Mouse (Mus musculus) urinary bladder, postnatal 25 days (tissue): ENCODE results near the gene Pola2.

Source experiments
- DNase-seq: peaks from one replicate; pipeline ENCODE4 v3.0.0; 2022; ENCODE audit warnings: low spot score

The Pola2 gene

DNA sequence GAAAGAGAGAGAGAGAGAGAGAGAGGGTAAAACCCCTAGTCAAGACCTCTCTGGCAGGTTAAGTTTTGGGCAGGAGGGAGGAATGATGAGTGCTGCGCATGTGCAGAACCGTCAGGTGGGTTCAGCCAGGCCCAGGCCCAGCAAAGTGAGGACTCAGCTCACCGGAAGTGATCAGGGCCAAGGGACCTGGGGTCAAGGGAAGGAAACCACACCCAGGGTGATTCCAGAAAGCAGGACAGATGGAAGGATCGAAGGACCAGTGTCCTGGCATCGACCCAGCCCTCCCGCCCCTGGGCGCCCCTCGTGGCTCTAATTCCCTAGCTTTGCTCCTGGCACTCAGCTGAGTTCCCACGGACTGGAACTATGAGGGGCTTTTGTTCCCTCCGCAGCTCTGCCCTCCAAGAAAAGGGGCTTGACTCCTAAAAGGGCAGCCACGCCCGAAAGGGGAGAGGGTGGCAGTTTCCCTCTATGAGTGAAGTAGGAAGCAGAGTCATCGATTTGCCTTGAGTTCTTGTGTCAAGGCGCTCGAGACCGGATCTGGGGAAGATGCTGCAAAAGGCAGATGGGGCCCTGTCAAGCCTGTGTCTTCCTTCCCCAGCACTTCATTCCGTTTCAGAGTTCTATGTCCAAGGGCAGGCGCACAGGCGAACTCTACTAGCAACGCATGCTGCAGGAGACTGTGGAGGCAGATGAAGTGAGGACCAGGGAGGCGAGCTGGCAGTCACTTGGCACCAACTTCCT lies 26.7 kb downstream of the Pola2 start:
- no peak for DNase-seq

DNA sequence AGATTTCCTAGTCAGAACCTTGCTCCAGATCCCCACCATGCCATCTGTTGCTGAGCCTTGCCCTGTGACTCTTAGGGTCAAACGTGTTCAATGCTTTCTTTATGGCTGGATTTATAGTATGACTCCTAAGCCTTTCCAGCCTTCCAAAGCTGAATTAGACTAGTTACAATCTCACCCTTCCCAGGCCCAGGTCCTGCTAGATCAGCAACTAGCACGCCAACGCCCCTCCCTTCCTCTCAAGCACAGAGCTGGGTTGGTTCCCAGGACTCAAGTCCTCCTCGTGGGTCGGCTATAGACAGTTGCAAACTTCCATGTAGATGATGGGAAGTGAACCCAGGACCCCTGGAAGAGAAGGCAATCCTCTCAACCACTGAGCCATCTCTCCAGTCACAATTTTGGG lies 28.3 kb downstream of the Pola2 start:
- no peak for DNase-seq

DNA sequence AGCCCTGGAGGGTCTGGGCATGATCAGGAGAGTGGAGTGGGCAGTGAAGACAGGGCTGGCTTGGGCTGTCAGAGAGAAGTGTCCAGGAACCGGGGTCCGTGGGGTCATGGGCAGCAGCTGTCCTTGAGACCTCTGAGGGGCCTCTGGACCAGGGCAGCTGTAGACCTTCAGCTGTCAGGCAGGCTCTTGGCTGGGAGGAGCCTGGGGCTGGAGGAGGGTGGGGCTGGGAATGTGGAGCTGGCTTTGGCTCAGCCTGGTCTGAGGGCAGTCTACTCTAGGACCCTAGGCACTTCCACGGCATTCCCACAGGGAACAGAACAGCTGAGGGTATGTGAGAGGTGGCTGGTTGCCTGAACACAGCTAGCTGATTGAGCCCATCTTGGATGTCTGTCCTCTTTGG lies 28.7 kb downstream of the Pola2 start:
- DNase-seq: peak; percentile 52

DNA sequence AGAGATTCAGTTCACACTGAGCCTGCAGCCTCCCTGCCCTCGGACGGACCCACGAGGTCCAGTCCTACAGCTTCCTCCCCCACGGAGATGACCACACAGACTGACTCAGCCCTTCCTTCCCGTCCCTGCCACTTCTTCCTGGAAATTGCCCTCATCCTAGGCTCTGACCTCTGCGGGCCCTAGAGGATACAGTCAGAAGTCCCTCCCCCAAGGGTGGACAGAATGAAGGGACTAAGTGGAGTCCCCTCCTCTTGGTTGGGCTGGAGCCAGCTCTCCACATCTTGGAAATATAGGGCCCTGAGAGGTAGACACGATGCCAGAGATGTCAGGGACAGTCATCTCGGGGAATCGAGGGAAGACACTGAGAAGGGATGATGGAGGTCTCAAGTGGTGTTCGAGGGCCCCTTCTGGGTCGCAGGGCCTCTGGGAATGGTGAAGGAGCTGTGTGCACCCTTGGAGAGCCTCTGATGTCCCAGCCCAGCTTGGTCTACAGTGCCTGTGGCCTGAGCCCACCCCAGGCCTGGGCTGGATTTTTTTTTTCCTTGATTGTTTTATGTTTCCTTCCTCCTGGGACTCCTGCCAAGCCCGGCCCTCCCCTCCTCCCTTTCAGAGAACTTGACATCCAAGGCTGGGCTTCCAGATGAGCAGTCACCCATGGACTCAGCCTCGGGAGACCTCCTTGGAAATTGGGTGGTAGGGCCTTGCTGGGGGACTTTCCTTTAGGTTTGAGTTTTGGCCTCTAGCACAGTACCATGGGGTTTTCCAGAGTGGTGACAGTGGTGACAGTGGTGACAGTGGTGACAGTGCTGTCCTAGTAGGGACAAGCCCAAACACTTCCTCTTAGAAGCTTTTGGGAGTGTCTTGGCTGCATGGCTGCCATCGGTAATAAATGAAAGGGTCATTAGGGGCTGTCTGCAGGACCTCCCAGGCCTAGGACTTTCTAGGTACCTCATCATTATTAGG lies 34.1 kb downstream of the Pola2 start:
- no peak for DNase-seq

DNA sequence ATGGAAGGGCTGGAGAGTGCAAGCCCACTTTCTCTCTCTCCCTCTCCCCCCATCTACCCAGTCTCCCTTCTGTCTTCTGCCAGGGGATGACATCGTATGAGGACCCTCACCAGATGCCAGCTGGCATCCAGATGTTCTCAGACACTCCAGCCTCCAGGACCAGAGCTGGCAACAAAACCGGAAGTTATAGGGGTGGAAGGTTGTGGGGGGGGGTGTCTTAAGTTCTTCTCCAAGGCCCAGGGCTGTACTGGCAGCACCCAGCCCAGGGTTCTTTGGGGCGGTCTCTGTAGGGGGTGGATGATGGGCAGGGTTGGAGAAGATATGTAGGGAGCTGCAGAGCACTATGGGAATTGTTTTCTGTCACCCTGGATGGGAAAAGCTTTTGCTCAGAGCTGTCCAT lies 35.5 kb downstream of the Pola2 start:
- no peak for DNase-seq

DNA sequence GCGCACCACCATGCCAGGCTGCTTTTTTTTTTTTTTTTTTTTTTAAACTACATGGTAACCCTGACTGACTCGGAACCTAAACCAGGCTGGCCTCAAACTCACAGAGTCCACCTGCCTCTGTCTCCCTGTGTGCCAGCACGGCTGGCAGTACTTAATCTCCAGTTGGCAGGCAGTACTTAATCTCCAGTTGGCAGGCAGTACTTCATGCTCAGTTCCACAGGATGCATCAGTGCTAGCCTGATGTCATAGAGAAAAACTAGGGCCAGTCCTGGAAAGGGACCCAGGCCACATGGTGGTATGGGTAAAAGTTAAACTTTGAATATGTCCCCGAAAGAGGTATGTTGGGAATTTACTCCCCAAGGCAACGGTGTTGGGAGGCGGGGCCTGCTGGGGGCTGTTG lies 35.9 kb downstream of the Pola2 start:
- DNase-seq: no peak

DNA sequence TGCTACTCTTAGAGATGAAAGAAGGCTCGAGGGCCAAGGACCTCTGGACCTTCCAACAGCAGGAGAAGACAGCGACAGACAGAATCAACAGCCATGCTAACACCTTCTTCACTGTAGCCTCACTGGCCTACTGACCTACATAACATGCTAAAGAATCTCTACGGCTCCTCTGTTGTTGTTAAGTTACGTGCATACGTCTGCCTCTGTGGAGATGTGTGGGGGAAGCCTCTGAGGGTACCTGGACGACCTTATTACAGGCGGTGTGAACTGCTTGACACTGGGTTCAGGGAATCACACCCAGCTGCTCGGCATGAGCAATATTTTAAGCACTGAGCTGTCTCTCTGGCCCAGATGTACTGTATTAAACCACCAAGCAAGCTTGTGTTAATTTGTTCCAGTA lies 36.5 kb downstream of the Pola2 start:
- DNase-seq: no peak

DNA sequence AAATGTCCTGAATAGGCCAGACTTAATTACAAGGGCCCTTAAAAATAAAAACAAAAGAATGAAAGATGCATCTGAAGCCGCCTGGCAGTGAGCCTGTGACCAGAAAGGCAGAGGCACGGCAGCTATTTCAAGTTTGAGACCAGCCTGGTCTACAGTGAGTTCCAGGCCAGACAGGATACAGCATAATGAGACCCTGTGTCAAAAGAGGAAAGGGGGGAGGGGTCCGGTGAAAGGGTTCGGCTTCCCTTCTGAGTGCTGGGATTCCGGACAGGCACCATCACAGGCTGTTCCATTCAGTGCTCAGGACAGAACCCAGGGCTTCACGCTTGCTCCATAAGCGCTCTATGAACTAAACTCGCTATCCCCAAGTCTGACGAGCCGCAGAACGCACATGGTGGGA lies 37.0 kb downstream of the Pola2 start:
- DNase-seq: no peak

DNA sequence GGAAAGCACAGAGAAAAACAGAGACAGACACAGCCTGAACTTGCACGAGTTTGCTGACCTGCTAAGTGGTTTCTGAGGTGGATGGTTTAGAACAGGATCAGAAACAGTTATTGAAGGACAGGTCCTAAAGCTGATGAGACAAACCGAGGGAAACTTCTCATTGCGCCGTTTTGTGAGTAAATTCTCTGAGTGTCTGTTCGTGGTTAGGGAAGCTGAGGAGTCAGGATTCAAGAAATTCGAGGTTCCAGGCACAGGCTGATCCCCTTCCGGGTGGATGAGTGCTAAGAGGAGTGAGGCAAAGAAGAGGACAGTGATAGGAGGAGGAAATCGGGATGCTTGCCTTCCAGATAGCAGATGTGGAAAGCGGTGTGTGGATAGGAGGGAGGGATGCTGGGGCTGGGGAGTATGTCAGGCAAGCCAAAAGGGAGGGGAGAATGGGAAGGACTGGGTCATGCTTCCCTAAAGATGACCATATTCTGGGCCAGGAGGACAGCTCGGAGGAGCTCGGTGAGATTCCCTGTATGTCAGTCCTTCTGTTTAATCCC lies 38.6 kb downstream of the Pola2 start:
- DNase-seq: no peak

DNA sequence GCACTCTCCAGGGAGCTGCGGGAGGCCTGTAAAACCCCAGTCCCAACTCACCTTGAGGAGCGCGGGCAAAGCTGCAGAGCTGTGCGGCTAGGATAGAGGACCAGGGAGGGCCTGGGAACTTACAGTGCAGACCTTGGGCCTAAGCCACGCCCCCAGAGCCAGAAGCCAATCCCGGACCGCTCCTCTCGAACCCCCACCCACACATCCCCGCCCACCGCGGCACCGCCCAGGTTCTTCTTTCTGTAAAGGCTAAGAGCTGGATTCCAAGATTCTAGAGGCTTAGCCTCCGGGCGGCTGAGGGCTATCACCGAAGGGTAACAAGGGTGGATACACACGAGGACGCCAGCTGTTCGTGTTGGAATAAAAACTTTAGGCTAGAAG lies 39.3 kb downstream of the Pola2 start, which contains the start of gene Cdc42ep2:
Cdc42ep2 (minus strand) TSS at position 104 of the 381 bp plus-strand sequence.
- peak; percentile 96 for DNase-seq

DNA sequence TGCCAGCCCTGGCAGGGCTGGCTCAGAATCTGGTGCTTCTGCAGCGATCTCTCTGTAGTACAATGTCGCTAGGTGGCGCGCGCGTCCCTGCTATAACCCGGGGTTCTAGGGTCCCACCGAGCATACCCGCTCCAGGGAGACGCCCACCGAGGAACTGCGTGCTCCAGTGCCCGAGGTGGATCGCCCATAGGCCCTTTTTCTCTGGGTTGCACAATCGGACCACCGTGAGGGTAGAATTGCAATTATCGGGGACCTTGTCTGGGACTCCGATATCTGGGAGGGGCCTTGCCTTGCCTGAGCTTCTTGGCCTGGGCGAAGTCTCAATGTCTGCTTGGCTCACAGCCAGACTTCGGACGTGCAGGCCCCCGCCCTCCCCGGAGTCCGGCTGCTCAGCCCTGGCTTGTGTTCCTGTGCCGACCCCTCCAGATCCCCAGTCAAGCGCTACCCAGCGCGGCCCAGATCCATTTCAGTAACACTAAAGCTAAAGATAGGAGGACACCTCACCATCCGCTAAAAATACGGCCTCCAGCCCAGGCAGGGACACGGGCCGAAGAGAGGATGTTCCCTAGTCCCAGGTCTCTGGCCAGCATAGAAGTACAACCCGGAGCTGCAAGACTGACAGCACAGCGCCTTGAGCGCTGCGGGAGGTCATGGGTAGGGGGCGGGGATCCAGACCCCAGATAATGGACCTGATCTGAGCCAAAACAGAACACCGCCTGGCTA lies 39.9 kb downstream of the Pola2 start:
- DNase-seq: peak; percentile 90

DNA sequence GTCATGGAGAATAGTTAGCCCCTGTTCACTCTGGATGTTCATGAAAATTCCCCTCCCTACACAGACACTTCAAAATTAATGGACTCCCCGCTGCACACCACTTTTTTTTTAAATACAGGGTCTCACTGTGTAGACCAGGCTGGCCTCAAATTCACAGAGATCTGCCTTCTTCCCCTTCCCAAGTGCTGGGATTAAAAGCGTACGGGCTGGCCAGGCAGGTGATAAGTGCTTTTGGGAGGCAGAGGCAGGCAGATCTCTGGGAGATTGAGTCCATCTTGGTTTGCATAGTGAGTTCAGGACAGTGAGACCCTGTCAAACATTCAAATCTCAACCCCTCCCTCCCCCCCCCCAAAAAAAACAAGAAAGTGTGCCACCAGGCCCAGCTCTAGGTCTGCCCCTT lies 41.0 kb downstream of the Pola2 start:
- DNase-seq: no peak

DNA sequence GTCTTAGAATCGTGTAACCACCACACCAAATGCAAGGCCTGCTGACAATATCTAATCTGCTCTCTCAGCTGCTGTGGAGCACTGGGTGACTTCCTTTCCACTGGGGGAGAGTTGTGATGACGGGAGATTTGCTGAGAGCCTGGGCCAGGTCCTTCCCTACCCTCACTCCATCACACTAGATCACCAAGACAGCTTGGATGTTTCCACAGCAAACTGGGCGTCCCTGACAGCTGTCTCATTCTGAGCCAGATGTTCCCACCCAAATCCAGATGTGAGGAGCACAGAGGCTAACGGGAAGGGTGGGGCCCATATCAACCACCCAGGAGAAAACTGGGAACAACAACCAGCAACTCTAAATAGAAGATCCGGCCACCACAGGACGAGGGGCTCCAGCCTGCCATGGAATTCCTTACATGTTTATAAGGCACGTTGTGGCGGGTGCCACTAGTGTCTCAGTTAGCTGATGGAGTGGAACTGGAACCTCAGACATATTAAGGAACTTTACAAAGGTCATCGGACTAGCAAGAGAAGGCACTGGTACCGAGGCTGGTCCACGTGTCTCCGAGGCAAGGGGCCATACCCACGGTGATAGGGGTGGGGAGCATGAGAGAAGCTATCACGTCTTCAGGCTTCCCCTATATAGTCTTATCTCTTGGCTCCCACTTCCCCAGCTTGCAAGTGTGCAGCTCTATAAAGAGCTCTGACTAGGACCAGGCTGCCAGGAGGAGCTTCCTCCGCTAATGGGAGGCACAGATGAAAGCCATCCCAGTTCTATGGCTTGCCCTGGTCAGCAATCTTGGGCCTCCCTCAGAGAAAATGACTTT lies 41.7 kb downstream of the Pola2 start:
- DNase-seq: no peak

DNA sequence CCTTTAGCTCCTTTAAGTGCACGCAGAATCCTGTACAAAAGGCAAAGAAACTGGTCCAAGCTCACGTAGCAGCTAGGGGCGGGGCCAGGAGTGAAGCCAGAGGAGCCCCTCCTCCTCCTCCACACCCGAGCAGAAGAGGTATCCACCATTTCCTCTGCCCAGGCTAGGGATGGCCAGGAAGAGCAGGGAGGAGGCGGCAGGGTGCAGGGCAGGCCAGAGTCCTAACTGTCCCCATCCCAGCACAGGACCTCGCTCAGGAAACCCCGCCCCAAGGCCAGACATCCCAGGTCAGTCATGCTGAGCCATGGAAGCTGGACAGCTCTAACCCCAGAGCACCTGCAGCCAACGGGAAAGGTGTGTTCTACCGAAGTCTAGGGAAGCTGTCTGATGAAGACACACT lies 42.3 kb downstream of the Pola2 start:
- no peak for DNase-seq

DNA sequence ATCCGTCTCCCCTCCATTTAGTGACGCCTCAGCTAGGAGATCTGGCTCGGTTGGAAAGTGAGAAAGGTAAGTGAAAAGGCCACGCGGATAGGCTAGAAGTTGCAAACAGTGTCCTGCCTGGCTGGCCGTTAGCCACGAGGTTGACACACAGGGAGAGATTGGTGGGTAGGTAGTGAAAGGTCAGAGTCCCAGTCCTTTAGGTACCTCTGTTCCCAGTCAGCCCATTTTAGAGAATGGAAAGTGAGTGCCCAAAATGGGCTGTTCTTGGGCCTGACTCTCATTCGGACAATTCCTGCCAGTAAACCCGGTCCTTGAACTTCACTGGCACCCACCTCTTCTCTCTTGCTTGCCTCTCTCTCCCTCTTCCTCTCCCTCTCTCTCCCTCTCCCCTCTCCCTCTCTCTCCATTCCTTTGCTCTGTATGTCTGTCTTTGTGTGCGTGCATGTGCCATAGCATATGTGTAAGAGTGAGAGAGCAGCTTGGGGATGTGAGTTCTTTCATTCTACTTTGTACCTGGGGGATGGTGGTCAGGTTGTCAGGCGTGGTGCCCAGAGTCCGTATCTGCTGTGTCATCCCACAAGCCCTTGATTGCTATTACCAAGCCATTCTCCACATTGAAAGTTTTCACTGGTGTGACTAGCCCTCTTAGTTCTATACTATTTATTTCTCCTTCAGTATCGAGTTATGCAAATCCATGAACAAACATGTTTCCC lies 50.8 kb downstream of the Pola2 start, which contains the start of gene Dpf2:
Dpf2 (minus strand) TSS at position 4 of the 713 bp plus-strand sequence.
- no peak for DNase-seq

DNA sequence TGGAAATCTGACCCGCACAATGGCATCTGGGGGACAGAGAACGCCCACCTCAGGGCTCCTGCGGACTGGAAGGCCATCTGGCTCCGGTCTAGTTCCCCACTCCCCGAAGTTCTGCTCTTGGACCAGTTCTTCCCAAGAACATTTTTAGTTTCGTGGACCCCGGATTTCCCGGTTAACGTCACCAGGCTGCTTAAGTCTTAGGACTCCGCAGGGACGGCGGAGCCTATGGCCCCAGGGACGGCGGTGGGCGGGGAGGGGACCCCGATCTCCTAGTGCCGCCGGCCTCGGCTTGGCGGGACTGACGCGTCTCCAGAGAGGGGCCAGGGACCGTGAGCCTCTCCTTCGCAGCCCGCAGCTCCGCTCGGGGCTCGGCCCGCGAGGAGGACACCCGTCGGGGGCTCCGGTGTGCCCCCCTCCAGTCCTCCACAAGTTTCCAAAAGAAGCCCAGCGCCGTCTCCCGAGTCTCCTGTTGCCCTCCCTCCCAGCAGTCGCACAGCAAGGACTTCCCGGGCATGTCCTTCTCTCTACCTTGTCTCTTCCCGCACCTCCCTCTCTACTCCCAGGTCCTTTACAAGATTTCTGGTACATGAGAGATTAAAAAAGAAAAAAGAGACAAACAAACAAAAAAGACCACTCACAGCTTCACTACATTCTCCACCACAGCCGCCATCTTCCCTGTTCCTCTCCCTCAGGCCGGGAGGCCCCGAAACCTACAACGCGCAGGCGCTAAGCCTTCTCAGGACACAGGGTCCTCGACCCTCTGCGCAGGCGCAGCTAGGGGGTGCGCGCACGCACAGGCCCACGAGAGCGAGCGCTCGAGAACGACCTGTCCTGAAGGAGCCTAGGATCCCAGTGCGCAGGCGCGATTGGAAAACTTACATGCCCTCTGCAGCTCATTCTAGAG lies 51.6 kb downstream of the Pola2 start:
- DNase-seq: peak; percentile 99

DNA sequence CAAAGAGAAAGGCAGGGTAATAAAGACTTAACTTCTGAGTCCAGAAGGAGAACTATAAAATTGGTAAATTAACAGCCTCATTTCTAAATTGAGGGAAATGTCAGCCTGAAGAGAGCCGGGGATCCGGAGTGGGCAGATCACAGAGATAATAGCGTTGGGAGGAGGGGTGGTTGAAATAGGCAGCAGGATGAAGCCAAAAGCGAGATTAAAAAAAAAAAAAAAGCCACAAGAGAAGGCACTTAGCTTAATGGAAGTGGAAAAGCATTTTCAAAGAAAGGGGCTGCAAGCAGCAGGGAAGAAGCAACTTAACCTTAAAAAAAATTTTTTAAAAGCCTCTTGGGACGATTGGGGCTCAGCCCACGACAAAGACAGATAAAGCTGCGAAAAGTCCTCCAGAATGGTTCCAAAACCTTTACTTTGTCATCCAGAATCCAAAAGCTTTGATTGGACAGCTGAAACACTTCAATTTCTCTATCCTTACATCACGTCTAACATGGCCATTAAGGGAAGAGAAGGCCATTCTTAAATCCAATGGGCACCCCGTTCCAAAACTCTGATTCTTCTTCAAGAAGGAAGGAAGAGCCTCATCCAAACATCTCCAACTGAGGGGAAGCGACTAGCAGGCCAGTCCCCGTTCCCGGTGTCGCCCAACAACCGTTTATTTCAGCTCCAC lies 52.4 kb downstream of the Pola2 start:
- no peak for DNase-seq

DNA sequence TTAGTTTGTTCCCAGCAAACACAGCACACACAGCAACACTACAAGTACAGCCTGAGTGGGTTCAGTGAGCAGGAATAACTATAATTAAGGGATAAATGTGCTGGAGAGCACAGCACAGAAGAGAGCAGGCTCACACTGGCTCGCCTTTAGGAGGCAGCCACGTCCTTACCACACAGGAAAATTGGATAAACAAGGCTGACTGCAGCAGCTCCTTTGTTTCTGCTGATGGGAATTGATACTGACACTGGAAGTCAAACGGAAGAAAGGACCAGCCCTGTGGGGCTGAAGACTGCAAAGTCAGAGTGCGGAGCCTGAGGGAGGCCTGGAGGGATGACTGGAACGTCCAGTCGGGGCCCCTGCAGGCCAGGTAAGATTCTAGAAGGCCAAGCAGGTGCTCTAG lies 53.8 kb downstream of the Pola2 start:
- DNase-seq: no peak

DNA sequence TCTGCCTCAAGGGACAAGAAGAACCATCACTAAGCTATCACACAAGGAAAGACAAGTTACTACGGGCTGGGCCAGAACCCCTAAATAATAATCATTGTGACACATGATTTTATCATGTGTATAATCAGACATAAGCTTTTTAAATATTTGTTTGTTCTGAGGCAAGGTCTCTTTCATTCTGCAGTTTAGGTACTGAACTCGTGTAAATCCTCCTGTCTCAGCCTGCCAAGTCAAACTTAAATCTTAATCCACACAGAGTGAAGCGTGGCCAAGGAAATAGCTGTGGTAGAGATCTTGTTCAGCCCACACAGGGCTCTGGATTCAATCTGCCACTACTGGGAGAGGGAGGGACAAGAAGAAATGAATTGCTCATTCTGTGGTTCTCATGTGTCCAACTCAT lies 56.7 kb downstream of the Pola2 start:
- DNase-seq: no peak
